Mouse (Mus musculus) liver, embryonic 14 days (tissue): ENCODE data around the gene Vps13c. TPM values are rescaled to one million over a fixed set of nuclear protein-coding genes. Genes with fewer than 3 reads are reported as not detected.

Source experiments
- polyA plus RNA-seq: library from polyadenylated mRNA; depleted of rRNA; stranded (reverse); fragments of >200 nt; gene quantifications from 2 replicates; pipeline ENCODE4 v1.2.3, GENCODE M21; 2012; rRNA removed

Vps13c gene
- polyA plus RNA-seq, result 7.5 and 8.4 TPM in 2 replicates

GRCm38 (mm10) chr9:67839981-67840859, at the start of gene Vps13c:
Vps13c (plus strand) TSS chr9:67840396.

GRCm38 (mm10) chr9:67832046-67832605, 8.1 kb upstream of the Vps13c start, which contains the start of gene C2cd4a:
C2cd4a (minus strand) TSS chr9:67832330.

Other genes starting within 250 kb of the Vps13c start
- not detected in 2 replicates for gene C2cd4b, start 81.0 kb upstream of the Vps13c start, polyA plus RNA-seq
- 3.5 and 4.3 TPM in 2 replicates for gene C2cd4a, start 8.1 kb upstream of the Vps13c start, polyA plus RNA-seq